Mouse (Mus musculus) CH12.LX (cell line): ENCODE data around the gene Grsf1.

ENCODE experiments used
- CTCF ChIP-seq, 2 experiments: IDR thresholded peaks in 1 of 2; conservative IDR thresholded peaks in 1 of 2; 2 replicates each; pipeline ENCODE4 v1.5.1; 2011 to 2012; ENCODE audit warnings: low read depth in 2 of 2, low read length in 2 of 2, improper control_type of control experiment in 1 of 2, inconsistent platforms in 1 of 2, mild to moderate bottlenecking in 1 of 2, moderate library complexity in 1 of 2
- SMC3 ChIP-seq: IDR thresholded peaks from 2 replicates; pipeline ENCODE4 v1.6.1; 2011; ENCODE audit warnings: low read depth, low read length, improper control_type of control experiment
- UBTF ChIP-seq: IDR thresholded peaks from 2 replicates; pipeline ENCODE4 v1.6.1; 2012; ENCODE audit warnings: low read depth, mild to moderate bottlenecking, inconsistent platforms, low read length, improper control_type of control experiment, moderate library complexity

- TF ChIP-seq CTCF (conservative IDR thresholded peaks at IDR 0.05 in 1 of 2, IDR thresholded peaks at IDR 0.05 in 1 of 2; ENCODE audit: low read depth in 2 of 2, low read length in 2 of 2): no peak
- no peak for TF ChIP-seq SMC3
- TF ChIP-seq UBTF: no peak
These were observed at the start of gene Grsf1 for GRCm38 (mm10) chr5:88675443-88676387.
